Mouse (Mus musculus) embryo, embryonic 10 days (tissue): ENCODE measurements at regions not wholly inside any gene's neighbourhood (a gene's known extent, or its start where the extent isn't known, plus 50 kb on each side); places are given as distances from the start of the nearest gene placed in this dataset.
A peak's percentile ranks its signal among the peaks of the same experiment; 100 is the strongest.

Experiments used
- DNase-seq: peaks from one replicate; pipeline ENCODE4 v3.0.0-alpha.2; 2015; ENCODE audit warnings: low spot score

GRCm38 (mm10) chr6:11647651-11648050, 259.6 kb downstream of the Ndufa4 start:
- no peak for DNase-seq

- DNase-seq = no peak
Measured at GRCm38 (mm10) chr6:11613331-11613730, 294.0 kb downstream of the Ndufa4 start.

GRCm38 (mm10) chr6:11608214-11608613, 299.1 kb downstream of the Ndufa4 start:
- no peak for DNase-seq

- DNase-seq = no peak
Measured at GRCm38 (mm10) chr6:11607696-11608095, 299.6 kb downstream of the Ndufa4 start.

- no peak for DNase-seq
Measured at GRCm38 (mm10) chr6:11606055-11606454, 301.2 kb downstream of the Ndufa4 start.

GRCm38 (mm10) chr6:11605526-11605925, 301.8 kb downstream of the Ndufa4 start:
- no peak for DNase-seq

GRCm38 (mm10) chr6:11594936-11595335, 312.4 kb downstream of the Ndufa4 start:
- peak; percentile 16 for DNase-seq

GRCm38 (mm10) chr6:11593583-11594271, 313.6 kb downstream of the Ndufa4 start:
- DNase-seq = peak; percentile 4

GRCm38 (mm10) chr6:11576091-11576490, 331.2 kb downstream of the Ndufa4 start:
- no peak for DNase-seq

GRCm38 (mm10) chr6:11565246-11565645, 342.1 kb downstream of the Ndufa4 start:
- no peak for DNase-seq

- DNase-seq = no peak
Measured at GRCm38 (mm10) chr6:11550473-11550872, 356.8 kb downstream of the Ndufa4 start.

GRCm38 (mm10) chr6:11547318-11547717, 360.0 kb downstream of the Ndufa4 start:
- no peak for DNase-seq

- no peak for DNase-seq
Measured at GRCm38 (mm10) chr6:11534930-11535880, 372.1 kb downstream of the Ndufa4 start.

- no peak for DNase-seq
Measured at GRCm38 (mm10) chr6:11503136-11503535, 404.2 kb downstream of the Ndufa4 start.

GRCm38 (mm10) chr6:11494427-11494826, 412.9 kb downstream of the Ndufa4 start:
- DNase-seq = no peak

- peak; percentile 35 for DNase-seq
Measured at GRCm38 (mm10) chr6:11476950-11477349, 430.3 kb downstream of the Ndufa4 start.
